Mouse (Mus musculus) lung, postnatal 0 days (tissue): ENCODE results near the gene Dstn.

Experiments
- CTCF ChIP-seq: IDR thresholded peaks from 2 replicates; pipeline ENCODE4 v1.5.1; 2016; ENCODE audit warnings: antibody characterized with exemption, mild to moderate bottlenecking
- EP300 ChIP-seq: IDR thresholded peaks from 2 replicates; pipeline ENCODE4 v1.6.1; 2016; ENCODE audit warnings: antibody characterized with exemption, mild to moderate bottlenecking, control low read depth

- no peak for TF ChIP-seq CTCF
- no peak for TF ChIP-seq EP300
These were observed 58.0 kb downstream of the Dstn start for GRCm38 (mm10) chr2:143973161-143973560.
